Mouse (Mus musculus) hindbrain, embryonic 14.5 days (tissue): Measurements from ENCODE around the gene Dad1. TPM values are rescaled to one million over a fixed set of nuclear protein-coding genes. Genes with fewer than 3 reads are reported as not detected.

Source experiments
- ATAC-seq: fragments of 200-750 bp; cut with Nextera tagmentation; 2 replicates; pipeline ENCODE4 v1.8.0; 2017; ENCODE audit warnings: moderate number of reproducible peaks, mild to moderate bottlenecking, moderate TSS enrichment, moderate library complexity; ENCODE audit not compliant: low FRiP score
- DNase-seq: peaks from one replicate; pipeline ENCODE4 v3.0.0-alpha.2; 2015; ENCODE audit warnings: low spot score
- H3K27ac ChIP-seq: fragments of 300-500 bp; sonication (generic); 2 replicates; pipeline ENCODE4 v1.5.1; 2014; ENCODE audit warnings: mild to moderate bottlenecking, moderate library complexity
- H3K27me3 ChIP-seq: fragments of 300-500 bp; sonication (generic); 2 replicates; pipeline ENCODE4 v1.6.1; 2014; ENCODE audit warnings: mild to moderate bottlenecking, low read length, mixed read lengths; ENCODE audit not compliant: control insufficient read depth, insufficient read depth
- H3K36me3 ChIP-seq: fragments of 300-500 bp; sonication (generic); replicated peaks from 2 replicates; pipeline ENCODE4 v1.6.1; 2014; ENCODE audit not compliant: control insufficient read depth, insufficient read depth
- H3K4me1 ChIP-seq: fragments of 300-500 bp; sonication (generic); replicated peaks from 2 replicates; pipeline ENCODE4 v1.6.1; 2014; ENCODE audit warnings: antibody characterized with exemption, low read length, mixed read lengths; ENCODE audit not compliant: control insufficient read depth, insufficient read depth
- H3K4me2 ChIP-seq: fragments of 300-500 bp; sonication (generic); replicated peaks from 2 replicates; pipeline ENCODE4 v1.6.1; 2014; ENCODE audit warnings: mild to moderate bottlenecking, moderate library complexity
- H3K4me3 ChIP-seq: fragments of 300-500 bp; sonication (generic); replicated peaks from 2 replicates; pipeline ENCODE4 v1.5.1; 2014; ENCODE audit warnings: mild to moderate bottlenecking, low read length
- H3K9ac ChIP-seq: fragments of 300-500 bp; sonication (generic); 2 replicates; pipeline ENCODE4 v1.6.1; 2014
- H3K9me3 ChIP-seq: fragments of 300-500 bp; sonication (generic); 2 replicates; pipeline ENCODE4 v1.6.1; 2016; ENCODE audit warnings: low read length; ENCODE audit not compliant: control insufficient read depth
- WGBS: fragments of 180-500 bp; shearing (Covaris S2); extraction: QIAGEN DNeasy Blood & Tissue Kit; methylation state at CpG from one replicate; pipeline ENCODE4 v1.1.7; 2014; 5-methylcytosine and 5-hydroxymethylcytosine counted together
- polyA plus RNA-seq: library from polyadenylated mRNA; unstranded; fragments of >200 nt; fragmentation: Nextera tagmentation; extraction: Ambion mirVana; gene quantifications from 2 replicates; pipeline ENCODE4 v1.2.1, GENCODE M21; 2014

Dad1 gene
- polyA plus RNA-seq, 1 experiment from 2014 or later: 386 TPM

DNA sequence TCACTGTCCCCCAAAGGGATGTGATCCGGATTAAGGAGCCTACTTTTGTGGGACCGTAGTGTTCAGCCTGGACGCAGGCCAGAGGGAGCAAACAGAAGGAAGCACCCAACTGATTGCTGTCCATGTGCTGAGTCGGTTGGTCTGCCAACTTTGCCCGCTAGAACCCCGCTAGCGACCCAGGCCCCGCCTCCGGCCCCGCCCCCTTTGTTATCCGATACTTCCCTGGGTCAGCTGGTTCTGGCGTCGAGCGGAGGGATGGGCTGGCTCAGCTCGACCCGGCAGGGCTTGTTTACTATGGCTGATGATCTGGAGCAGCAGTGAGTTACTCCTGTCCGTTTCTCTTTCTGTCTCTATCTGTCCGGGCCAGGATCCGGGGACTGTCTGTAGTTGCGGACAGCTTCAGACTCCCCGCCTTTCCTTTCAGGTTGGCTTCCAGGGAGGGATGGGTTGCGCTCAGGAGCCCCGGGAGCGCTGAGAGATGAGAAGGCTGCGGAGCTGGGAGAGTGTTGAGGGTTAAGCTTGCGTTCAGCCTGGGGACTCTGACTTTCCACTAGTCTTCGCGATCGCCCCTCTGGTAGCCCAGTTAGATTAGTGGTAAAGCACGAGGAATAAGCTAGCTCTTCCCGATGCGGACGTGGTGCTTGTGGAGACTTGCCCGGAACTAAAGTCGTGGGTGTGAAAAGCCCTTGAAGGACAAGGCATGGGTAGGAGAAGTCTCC is 5.3 kb upstream of the Dad1 start:
- Histone ChIP-seq H3K4me3 (peak overlapping the region; percentile 41), H3K4me1 (peaks cover 12% of the 10 kb centered on the region), H3K36me3 (no peaks in the 10 kb centered on the region; the same call in 1 of the 2 replicates), H3K27ac (peak overlapping the region; percentile 48; the same call in 1 of the 2 replicates), H3K9me3 (no peaks in the 10 kb centered on the region), H3K27me3 (0 out of 2 replicates have a peak, but pooled peaks cover 3% of the 10 kb centered on the region), H3K9ac (peak overlapping the region; percentile 59), H3K4me2 (peak overlapping the region; percentile 57)
- ATAC-seq (peak; percentile 92), DNase-seq (peak; percentile 81)
- under 1% methylated on average over 35 of the region's 35 CpGs for WGBS

DNA sequence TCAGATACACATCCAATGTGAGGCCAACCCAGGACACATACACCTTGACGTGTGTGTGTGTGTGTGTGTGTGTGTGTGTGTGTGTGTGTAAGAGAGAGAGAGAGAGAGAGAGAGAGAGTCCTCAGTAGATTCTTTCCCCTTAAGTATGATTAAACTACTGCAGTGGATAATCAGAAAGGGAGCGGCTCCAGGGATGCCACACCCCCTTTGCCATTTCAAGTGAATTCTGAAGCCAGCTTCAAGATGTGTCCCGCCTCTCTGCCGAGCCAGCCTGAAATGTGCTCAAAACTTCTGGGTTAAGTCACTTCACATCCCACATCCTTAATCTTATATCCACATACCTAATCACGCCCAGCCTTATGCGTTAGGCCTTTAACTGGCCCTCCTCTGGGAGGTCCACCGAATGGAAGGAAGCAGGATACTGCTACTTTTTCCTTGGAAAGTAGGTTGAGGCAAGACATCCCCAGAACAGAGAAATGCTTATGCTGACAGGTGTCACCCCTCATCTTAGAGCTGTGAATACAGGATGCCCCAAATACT is 4.3 kb upstream of the Dad1 start:
- Histone ChIP-seq H3K4me2 (peak overlapping the region; percentile 57), H3K36me3 (no peaks in the 10 kb centered on the region), H3K27me3 (0 out of 2 replicates have a peak, but pooled peaks cover 3% of the 10 kb centered on the region), H3K27ac (no peak overlapping the region), H3K9ac (no peak overlapping the region), H3K4me1 (peaks cover 12% of the 10 kb centered on the region), H3K9me3 (no peaks in the 10 kb centered on the region), H3K4me3 (no peak overlapping the region)
- WGBS: 72% methylated on average over 7 of the region's 7 CpGs
- DNase-seq (no peak), ATAC-seq (no peak)

DNA sequence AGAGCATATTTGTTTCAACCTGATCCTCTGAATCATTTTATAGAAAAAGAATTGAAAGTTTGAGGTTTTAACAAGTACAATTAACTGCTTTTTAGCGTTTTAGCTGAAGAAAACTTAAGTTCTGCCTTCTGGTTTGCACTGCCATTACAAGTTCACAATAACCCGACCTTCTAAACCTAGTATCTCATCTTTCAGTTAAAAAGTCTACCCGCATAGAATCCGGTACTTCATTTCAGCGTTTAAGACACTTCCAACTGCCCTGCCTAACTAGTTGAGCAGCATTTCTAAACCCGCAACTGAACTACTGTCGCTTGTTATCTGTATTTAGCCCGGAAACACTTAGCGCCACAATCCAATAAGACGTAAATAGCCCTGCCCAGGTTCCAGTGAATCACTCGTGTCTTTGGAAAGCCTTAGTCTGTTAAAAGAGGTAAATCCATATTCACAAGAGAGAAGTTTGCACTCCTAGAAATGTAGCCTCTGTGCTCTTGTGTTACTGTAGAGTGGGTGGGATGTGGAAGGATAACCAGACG is 832 bp upstream of the Dad1 start:
- H3K9ac ChIP-seq: peak overlapping the region; percentile 85
- no peak for DNase-seq

DNA sequence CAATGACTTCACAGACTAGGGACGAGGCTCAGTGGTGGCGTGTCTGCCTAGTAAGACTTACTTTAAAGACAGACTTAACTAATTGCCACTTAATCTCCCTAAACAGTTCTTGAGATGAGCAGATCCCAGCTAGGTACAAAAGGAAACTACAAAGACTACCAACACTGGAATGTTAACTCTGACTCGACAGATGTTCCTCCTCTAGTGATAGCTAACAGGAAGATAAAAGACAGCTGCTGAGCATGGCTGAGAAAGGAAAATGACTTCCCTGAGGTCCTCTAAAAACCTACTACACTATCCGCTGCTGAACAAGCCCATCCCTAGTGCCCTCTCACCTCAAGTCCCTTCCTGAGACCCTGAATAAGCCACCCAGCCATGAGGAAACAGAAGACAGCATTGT is 3.8 kb downstream of the Dad1 start:
- Histone ChIP-seq H3K9me3 (no peaks in the 10 kb centered on the region), H3K4me1 (peaks cover 47% of the 10 kb centered on the region), H3K9ac (0 out of 2 replicates have a peak overlapping the region, but pooled peaks have one; percentile 16), H3K36me3 (peaks cover 23% of the 10 kb centered on the region), H3K4me3 (no peak overlapping the region), H3K4me2 (no peak overlapping the region), H3K27ac (no peak overlapping the region), H3K27me3 (no peaks in the 10 kb centered on the region)
- DNase-seq (no peak), ATAC-seq (no peak)
- WGBS: 80% methylated on average over 4 of the region's 4 CpGs

More for the DNA sequence above, 832 bp upstream of the Dad1 start:
- WGBS: 71% methylated on average over 12 of the region's 12 CpGs
- ATAC-seq: no peak
- Histone ChIP-seq H3K9me3 (no peaks in the 10 kb centered on the region), H3K4me3 (peak overlapping the region; percentile 72), H3K4me2 (peak overlapping the region; percentile 79), H3K27ac (no peak overlapping the region), H3K36me3 (no peaks in the 10 kb centered on the region), H3K4me1 (peaks cover 40% of the 10 kb centered on the region), H3K27me3 (no peaks in the 10 kb centered on the region)

DNA sequence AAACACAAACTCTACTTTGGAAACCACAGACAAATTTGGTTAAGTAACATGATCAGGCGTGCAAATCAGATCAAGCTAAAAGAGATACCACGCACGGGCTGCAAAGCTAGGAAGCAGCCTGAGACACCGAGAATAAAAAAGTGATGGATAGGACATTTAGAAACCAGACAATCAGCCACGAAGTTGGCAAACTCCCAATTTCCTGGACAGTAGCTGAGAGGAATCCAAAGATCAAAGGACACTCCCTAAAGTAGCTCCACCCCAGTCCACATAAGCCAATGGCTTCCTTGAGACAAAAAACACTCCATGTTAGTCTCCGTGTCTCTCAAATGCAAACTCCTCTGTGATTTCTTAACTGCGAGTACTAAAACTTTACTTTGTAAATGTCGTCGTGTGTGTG is 4.6 kb downstream of the Dad1 start:
- ATAC-seq: no peak
- H3K4me2 ChIP-seq: no peak overlapping the region
- no peaks in the 10 kb centered on the region for H3K27me3 ChIP-seq
- DNase-seq: no peak
- H3K36me3 ChIP-seq: peaks cover 23% of the 10 kb centered on the region
- WGBS: 67% methylated on average over 9 of the region's 9 CpGs
- no peak overlapping the region for H3K9ac ChIP-seq
- peaks cover 41% of the 10 kb centered on the region for H3K4me1 ChIP-seq
- no peaks in the 10 kb centered on the region for H3K9me3 ChIP-seq
- H3K27ac ChIP-seq: no peak overlapping the region
- no peak overlapping the region for H3K4me3 ChIP-seq

DNA sequence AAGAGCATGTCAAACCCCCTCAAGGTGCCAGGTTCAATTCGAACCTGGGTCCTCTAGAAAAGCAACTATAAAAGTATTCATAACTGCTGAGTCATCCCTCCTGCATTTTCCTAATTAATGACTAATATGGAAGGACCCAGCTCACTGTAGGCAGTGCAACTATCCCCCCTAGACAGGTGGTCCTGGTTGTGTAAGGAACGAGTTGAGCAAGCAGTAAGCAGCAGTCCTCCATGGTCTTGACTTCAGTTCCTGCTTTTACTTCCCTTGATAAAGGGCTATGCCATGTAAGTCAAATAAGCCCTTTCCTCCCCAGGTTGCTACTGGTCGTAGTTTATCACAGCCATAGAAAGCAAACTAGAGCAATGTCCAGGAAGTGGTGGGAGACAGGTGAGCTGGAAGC is 7.7 kb downstream of the Dad1 start:
- peaks cover 42% of the 10 kb centered on the region for H3K36me3 ChIP-seq
- no peak overlapping the region for H3K4me3 ChIP-seq
- H3K27me3 ChIP-seq: no peaks in the 10 kb centered on the region
- H3K4me1 ChIP-seq: peaks cover 29% of the 10 kb centered on the region; the same call in 1 of the 2 replicates
- WGBS: 89% methylated on average over 3 of the region's 3 CpGs
- no peak overlapping the region for H3K9ac ChIP-seq
- ATAC-seq (no peak), DNase-seq (no peak)
- no peak overlapping the region for H3K4me2 ChIP-seq
- no peaks in the 10 kb centered on the region for H3K9me3 ChIP-seq
- no peak overlapping the region for H3K27ac ChIP-seq

DNA sequence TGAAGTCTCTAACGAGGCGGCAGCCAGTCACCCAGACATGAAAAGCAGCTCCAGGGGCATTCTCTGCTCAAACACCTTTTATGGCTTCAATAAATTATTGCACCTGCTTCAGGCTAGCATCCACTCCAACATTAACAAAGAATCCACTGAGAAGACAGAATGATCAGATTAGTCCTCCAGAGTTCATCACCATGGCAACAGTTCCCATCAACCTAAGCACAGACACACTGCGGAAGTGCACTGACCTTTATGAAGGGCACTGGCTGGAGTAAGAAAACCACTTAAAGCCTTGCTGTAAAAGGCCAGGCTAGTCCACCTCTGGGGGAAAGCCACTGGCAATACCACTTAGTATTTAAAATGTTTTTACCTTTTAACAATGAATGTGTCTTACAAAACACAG is 9.7 kb downstream of the Dad1 start:
- peaks cover 51% of the 10 kb centered on the region for H3K36me3 ChIP-seq
- H3K27me3 ChIP-seq: no peaks in the 10 kb centered on the region
- 0 out of 2 replicates have a peak, but pooled peaks cover 12% of the 10 kb centered on the region for H3K4me1 ChIP-seq
- WGBS: 39% methylated on average over 3 of the region's 3 CpGs
- ATAC-seq (peak; percentile 51; the same call in 1 of the 2 replicates), DNase-seq (no peak)
- no peaks in the 10 kb centered on the region for H3K9me3 ChIP-seq
- no peak overlapping the region for H3K4me2 ChIP-seq
- peak overlapping the region; percentile 70 for H3K27ac ChIP-seq
- H3K4me3 ChIP-seq: no peak overlapping the region
- H3K9ac ChIP-seq: no peak overlapping the region; the same call in 1 of the 2 replicates

DNA sequence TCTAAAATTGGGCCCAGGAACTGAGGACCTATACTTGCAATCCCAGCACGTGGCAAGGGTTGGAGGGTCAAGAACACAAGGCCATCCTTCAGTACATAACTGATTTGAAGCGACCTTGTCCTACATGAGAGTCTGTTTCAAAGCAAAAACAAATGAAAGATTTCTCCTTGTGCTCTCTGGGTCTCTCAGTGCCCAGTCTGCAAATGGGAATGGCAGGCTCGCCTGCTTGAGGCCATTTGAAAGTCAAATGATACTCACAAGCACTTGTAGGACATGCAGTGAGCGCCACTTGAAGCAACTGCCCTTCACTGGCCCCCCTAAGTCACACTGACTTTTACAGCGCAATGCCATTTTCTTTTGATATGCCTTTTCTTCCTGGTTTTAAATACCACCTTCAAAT is 13.4 kb downstream of the Dad1 start:
- H3K4me3 ChIP-seq: no peak overlapping the region
- WGBS: 84% methylated on average over 5 of the region's 5 CpGs
- peaks cover 29% of the 10 kb centered on the region for H3K36me3 ChIP-seq
- no peaks in the 10 kb centered on the region for H3K27me3 ChIP-seq
- H3K4me1 ChIP-seq: 0 out of 2 replicates have a peak, but pooled peaks cover 5% of the 10 kb centered on the region
- H3K4me2 ChIP-seq: no peak overlapping the region
- DNase-seq (no peak), ATAC-seq (no peak)
- no peak overlapping the region for H3K9ac ChIP-seq
- no peaks in the 10 kb centered on the region for H3K9me3 ChIP-seq
- no peak overlapping the region for H3K27ac ChIP-seq

DNA sequence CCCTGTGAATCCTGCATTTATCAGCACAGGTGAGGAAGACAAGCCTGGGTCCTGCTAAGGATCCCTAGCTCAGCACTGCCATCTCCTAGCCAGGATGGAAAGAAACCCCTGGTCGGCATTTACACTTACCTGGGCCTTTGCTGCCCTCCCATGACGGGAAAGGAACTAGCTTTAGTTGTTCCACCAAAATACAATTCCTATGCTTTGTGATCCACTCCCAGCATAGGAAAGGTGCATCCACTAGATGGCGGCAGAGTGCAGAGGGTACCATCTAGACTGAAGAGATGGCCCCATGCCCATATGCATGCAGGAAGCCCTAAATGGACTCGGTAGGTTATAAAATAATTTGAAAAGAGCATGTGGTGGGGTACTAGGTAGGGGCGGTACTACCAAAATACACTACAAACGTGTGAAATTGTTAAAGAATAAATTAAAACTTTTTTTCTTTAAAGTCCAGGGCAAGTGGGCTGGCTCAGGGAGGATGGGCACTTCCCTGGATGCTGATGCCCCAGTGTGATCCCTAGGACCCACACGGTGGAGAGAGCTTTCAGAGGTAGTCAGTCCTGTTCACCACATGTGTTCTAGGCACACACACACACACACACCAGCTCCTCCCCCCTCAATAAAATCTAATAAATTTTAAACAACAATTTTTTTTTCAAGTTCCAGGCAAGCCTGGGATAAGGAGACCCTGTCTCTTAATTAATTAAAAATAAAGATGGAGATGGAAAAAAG is 14.7 kb downstream of the Dad1 start:
- 21% methylated on average over 7 of the region's 7 CpGs for WGBS

More for the DNA sequence above, 14.7 kb downstream of the Dad1 start:
- DNase-seq (peak; percentile 81), ATAC-seq (peak; percentile 42; the same call in 1 of the 2 replicates)
- Histone ChIP-seq H3K9ac (no peak overlapping the region), H3K27ac (no peak overlapping the region), H3K4me3 (no peak overlapping the region), H3K36me3 (peaks cover 41% of the 10 kb centered on the region), H3K4me1 (0 out of 2 replicates have a peak, but pooled peaks cover 4% of the 10 kb centered on the region), H3K9me3 (no peaks in the 10 kb centered on the region), H3K27me3 (no peaks in the 10 kb centered on the region), H3K4me2 (no peak overlapping the region)
